Mouse (Mus musculus): Measurements from ENCODE around the gene Zbtb43. TPM values are rescaled to one million over a fixed set of nuclear protein-coding genes. Genes with fewer than 3 reads are reported as not detected.

Zbtb43 gene
- polyA plus RNA-seq, 1 experiment from 2014 or later, result 17.8 TPM

GRCm38 (mm10) chr2:33449119-33449873 is 19.1 kb downstream of the Zbtb43 start:
- peaks cover 12% of the 10 kb centered on the region for H3K4me1 ChIP-seq (replicated peaks; ENCODE audit: control insufficient read depth, insufficient read depth, low read length)
- no peak overlapping the region for H3K9ac ChIP-seq (ENCODE audit: low read length)
- 86% methylated on average over 22 of the region's 22 CpGs for WGBS
- H3K27ac ChIP-seq (ENCODE audit: low read length), result no peak overlapping the region
- ATAC-seq (ENCODE audit: low read depth), result no peak
- H3K4me2 ChIP-seq (ENCODE audit: low read depth, low read length), result no peak overlapping the region
- H3K9me3 ChIP-seq (ENCODE audit: control insufficient read depth, low read length), result no peaks in the 10 kb centered on the region
- H3K27me3 ChIP-seq (ENCODE audit: control insufficient read depth, insufficient read depth, low read depth, low read length), result no peaks in the 10 kb centered on the region
- peaks cover 13% of the 10 kb centered on the region for H3K36me3 ChIP-seq (ENCODE audit: control insufficient read depth, insufficient read depth, low read length)
- no peak overlapping the region for H3K4me3 ChIP-seq (ENCODE audit: low read length)

DNA sequence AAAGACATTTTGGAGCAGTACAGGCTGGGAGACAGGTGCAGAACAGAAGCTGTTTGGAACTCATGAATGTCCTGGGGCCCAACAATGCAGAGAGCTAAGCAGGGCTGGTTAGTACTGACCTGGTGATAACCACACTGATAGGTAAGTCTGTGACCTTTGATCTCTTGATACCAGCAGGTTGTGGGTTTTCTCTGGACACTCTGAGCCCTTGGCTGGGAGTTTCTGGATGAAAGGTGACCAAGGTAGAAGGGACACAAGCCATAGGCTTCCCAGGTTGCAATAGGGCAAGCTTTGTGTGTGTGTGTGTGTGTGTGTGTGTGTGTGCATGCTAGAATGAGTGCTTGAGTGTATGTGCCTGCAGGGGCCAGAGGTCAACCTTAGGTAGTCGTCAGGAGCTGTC is 21.6 kb downstream of the Zbtb43 start:
- H3K27me3 ChIP-seq (ENCODE audit: control insufficient read depth, insufficient read depth, low read depth, low read length), result no peaks in the 10 kb centered on the region
- 26% methylated on average over 1 of the region's 1 CpGs for WGBS
- H3K36me3 ChIP-seq (ENCODE audit: control insufficient read depth, insufficient read depth, low read length), result peaks cover 7% of the 10 kb centered on the region
- H3K4me3 ChIP-seq (ENCODE audit: low read length), result no peak overlapping the region
- no peak overlapping the region for H3K9ac ChIP-seq (ENCODE audit: low read length)
- no peaks in the 10 kb centered on the region for H3K9me3 ChIP-seq (ENCODE audit: control insufficient read depth, low read length)
- H3K4me1 ChIP-seq (replicated peaks; ENCODE audit: control insufficient read depth, insufficient read depth, low read length), result peaks cover 17% of the 10 kb centered on the region
- H3K27ac ChIP-seq (ENCODE audit: low read length), result no peak overlapping the region
- H3K4me2 ChIP-seq (ENCODE audit: low read depth, low read length), result no peak overlapping the region
- no peak for ATAC-seq (ENCODE audit: low read depth)

DNA sequence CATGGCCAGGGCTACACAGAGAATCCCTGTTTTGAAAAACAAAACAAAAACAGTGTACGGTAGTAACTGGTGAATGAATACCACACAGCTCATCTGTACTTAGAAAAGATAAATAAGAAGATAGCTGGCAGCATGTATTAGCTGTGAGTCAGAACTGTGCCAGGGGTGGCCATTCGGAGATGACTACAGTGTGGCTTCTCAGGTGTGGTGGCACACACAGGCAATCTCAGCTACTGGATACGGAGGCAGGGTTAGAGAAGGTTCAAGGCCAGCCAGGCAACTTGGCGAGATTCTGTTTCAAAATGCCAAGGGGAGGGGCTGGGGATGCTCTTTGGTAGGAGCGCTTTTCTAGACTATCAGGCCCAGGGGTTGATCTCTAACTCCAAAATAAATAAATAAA is 22.6 kb downstream of the Zbtb43 start:
- H3K4me3 ChIP-seq (ENCODE audit: low read length), result no peak overlapping the region
- no peaks in the 10 kb centered on the region for H3K9me3 ChIP-seq (ENCODE audit: control insufficient read depth, low read length)
- H3K27ac ChIP-seq (ENCODE audit: low read length), result no peak overlapping the region
- H3K4me1 ChIP-seq (replicated peaks; ENCODE audit: control insufficient read depth, insufficient read depth, low read length), result peaks cover 13% of the 10 kb centered on the region
- WGBS, result 76% methylated on average over 5 of the region's 5 CpGs
- no peak overlapping the region for H3K4me2 ChIP-seq (ENCODE audit: low read depth, low read length)
- peaks cover 7% of the 10 kb centered on the region for H3K36me3 ChIP-seq (ENCODE audit: control insufficient read depth, insufficient read depth, low read length)
- no peaks in the 10 kb centered on the region for H3K27me3 ChIP-seq (ENCODE audit: control insufficient read depth, insufficient read depth, low read depth, low read length)
- no peak overlapping the region for H3K9ac ChIP-seq (ENCODE audit: low read length)
- ATAC-seq (ENCODE audit: low read depth), result no peak

GRCm38 (mm10) chr2:33444862-33445261 is 23.5 kb downstream of the Zbtb43 start:
- no peaks in the 10 kb centered on the region for H3K27me3 ChIP-seq (ENCODE audit: control insufficient read depth, insufficient read depth, low read depth, low read length)
- no peak for ATAC-seq (ENCODE audit: low read depth)
- peaks cover 5% of the 10 kb centered on the region; the same call in 1 of the 2 replicates for H3K36me3 ChIP-seq (ENCODE audit: control insufficient read depth, insufficient read depth, low read length)
- H3K4me1 ChIP-seq (replicated peaks; ENCODE audit: control insufficient read depth, insufficient read depth, low read length), result peaks cover 13% of the 10 kb centered on the region
- no peak overlapping the region for H3K4me3 ChIP-seq (ENCODE audit: low read length)
- no peak overlapping the region for H3K4me2 ChIP-seq (ENCODE audit: low read depth, low read length)
- no peak overlapping the region for H3K9ac ChIP-seq (ENCODE audit: low read length)
- H3K27ac ChIP-seq (ENCODE audit: low read length), result peak overlapping the region; percentile 44
- H3K9me3 ChIP-seq (ENCODE audit: control insufficient read depth, low read length), result no peaks in the 10 kb centered on the region

GRCm38 (mm10) chr2:33444358-33444757 is 24.0 kb downstream of the Zbtb43 start:
- Histone ChIP-seq H3K4me1 (replicated peaks; ENCODE audit: control insufficient read depth, insufficient read depth, low read length) (peaks cover 13% of the 10 kb centered on the region), H3K4me2 (ENCODE audit: low read depth, low read length) (no peak overlapping the region), H3K36me3 (ENCODE audit: control insufficient read depth, insufficient read depth, low read length) (no peaks in the 10 kb centered on the region; the same call in 1 of the 2 replicates), H3K4me3 (ENCODE audit: low read length) (no peak overlapping the region), H3K27me3 (ENCODE audit: control insufficient read depth, insufficient read depth, low read depth, low read length) (no peaks in the 10 kb centered on the region), H3K27ac (ENCODE audit: low read length) (peak overlapping the region; percentile 44), H3K9ac (ENCODE audit: low read length) (no peak overlapping the region), H3K9me3 (ENCODE audit: control insufficient read depth, low read length) (no peaks in the 10 kb centered on the region)
- peak; percentile 89 for ATAC-seq (ENCODE audit: low read depth)
- WGBS, result 26% methylated on average over 5 of the region's 5 CpGs

DNA sequence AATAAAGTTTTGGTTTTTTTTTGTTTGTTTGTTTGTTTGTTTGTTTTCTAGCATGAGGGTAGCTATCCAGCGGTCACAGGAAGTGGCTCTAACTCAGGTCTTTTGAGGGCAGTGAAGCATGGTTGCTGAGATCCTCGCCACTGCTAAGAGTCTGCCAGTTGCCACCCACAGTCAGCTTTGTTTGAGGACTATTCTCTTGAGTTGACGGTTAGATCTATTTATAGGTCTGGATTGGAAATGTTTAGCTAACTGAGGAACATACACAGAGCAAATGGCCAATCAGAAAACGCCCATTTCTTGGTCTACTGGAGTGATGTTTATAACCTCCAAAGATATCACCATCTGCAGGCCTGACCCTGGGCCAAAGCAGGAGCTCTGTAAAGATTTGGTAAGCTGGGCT is 25.7 kb downstream of the Zbtb43 start:
- H3K27me3 ChIP-seq (ENCODE audit: control insufficient read depth, insufficient read depth, low read depth, low read length), result no peaks in the 10 kb centered on the region
- peaks cover 13% of the 10 kb centered on the region for H3K4me1 ChIP-seq (replicated peaks; ENCODE audit: control insufficient read depth, insufficient read depth, low read length)
- H3K9ac ChIP-seq (ENCODE audit: low read length), result no peak overlapping the region
- no peaks in the 10 kb centered on the region for H3K36me3 ChIP-seq (ENCODE audit: control insufficient read depth, insufficient read depth, low read length)
- no peaks in the 10 kb centered on the region for H3K9me3 ChIP-seq (ENCODE audit: control insufficient read depth, low read length)
- ATAC-seq (ENCODE audit: low read depth), result no peak
- H3K27ac ChIP-seq (ENCODE audit: low read length), result no peak overlapping the region
- 31% methylated on average over 4 of the region's 4 CpGs for WGBS
- H3K4me3 ChIP-seq (ENCODE audit: low read length), result no peak overlapping the region
- H3K4me2 ChIP-seq (ENCODE audit: low read depth, low read length), result no peak overlapping the region

DNA sequence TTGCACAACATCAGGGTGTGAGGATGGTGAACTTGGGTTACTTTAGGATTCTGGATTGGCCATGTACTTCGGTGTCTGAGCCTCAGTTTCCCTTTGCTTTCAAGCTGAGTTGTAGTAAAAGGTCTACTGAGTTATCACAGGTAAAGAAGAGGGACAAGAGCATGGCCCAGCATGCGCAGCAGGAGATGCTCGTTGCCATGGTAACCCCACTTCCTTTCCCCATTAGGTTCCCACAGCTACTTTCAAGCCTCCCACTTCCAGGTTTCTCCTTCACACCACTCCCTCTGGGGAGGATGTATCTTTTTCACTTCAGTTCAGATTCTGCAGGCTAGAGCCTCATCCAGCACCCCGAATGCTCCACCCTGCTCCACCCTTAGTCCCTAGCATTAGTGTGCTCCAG is 27.5 kb downstream of the Zbtb43 start:
- H3K4me3 ChIP-seq (ENCODE audit: low read length), result no peak overlapping the region
- no peak overlapping the region for H3K27ac ChIP-seq (ENCODE audit: low read length)
- H3K4me1 ChIP-seq (replicated peaks; ENCODE audit: control insufficient read depth, insufficient read depth, low read length), result peaks cover 21% of the 10 kb centered on the region
- no peak overlapping the region for H3K4me2 ChIP-seq (ENCODE audit: low read depth, low read length)
- 30% methylated on average over 4 of the region's 4 CpGs for WGBS
- no peaks in the 10 kb centered on the region for H3K9me3 ChIP-seq (ENCODE audit: control insufficient read depth, low read length)
- no peak overlapping the region for H3K9ac ChIP-seq (ENCODE audit: low read length)
- no peaks in the 10 kb centered on the region for H3K36me3 ChIP-seq (ENCODE audit: control insufficient read depth, insufficient read depth, low read length)
- no peaks in the 10 kb centered on the region for H3K27me3 ChIP-seq (ENCODE audit: control insufficient read depth, insufficient read depth, low read depth, low read length)
- no peak for ATAC-seq (ENCODE audit: low read depth)

DNA sequence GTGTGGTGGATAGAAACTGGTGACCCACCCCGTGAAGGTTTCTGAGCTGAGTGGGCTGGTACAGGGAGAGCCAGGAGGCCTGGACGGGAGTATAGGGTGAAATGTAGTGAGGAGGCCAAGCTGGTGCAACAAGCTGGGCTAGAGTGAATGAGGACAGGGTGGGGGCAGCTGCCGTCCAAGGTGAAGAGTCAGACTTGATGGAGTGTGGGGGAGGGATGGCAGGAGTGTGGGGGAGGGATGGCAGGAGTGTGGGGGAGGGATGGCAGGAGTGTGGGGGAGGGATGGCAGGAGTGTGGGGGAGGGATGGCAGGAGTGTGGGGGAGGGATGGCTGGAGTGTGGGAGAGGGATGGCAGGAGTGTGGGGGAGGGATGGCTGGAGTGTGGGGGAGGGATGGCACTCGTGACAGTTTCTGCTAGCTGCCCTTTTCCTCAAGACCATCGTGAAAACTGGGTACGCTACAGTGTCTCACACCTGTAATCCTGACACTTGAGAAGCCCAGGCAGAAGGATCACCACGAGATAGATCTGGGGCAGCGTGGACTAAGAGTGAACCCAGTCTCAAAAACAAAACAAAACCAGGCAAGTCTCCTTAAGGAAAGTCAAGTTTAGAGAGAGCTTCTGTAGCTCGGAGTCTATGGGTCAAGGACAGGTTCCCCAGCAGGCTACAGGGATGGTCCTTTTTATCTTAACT is 28.2 kb downstream of the Zbtb43 start:
- 20% methylated on average over 9 of the region's 9 CpGs for WGBS
- no peaks in the 10 kb centered on the region for H3K27me3 ChIP-seq (ENCODE audit: control insufficient read depth, insufficient read depth, low read depth, low read length)
- H3K4me3 ChIP-seq (ENCODE audit: low read length), result no peak overlapping the region
- H3K9ac ChIP-seq (ENCODE audit: low read length), result no peak overlapping the region
- no peaks in the 10 kb centered on the region for H3K9me3 ChIP-seq (ENCODE audit: control insufficient read depth, low read length)
- no peak for ATAC-seq (ENCODE audit: low read depth)
- H3K27ac ChIP-seq (ENCODE audit: low read length), result no peak overlapping the region
- H3K4me2 ChIP-seq (ENCODE audit: low read depth, low read length), result no peak overlapping the region
- no peaks in the 10 kb centered on the region for H3K36me3 ChIP-seq (ENCODE audit: control insufficient read depth, insufficient read depth, low read length)
- peaks cover 27% of the 10 kb centered on the region for H3K4me1 ChIP-seq (replicated peaks; ENCODE audit: control insufficient read depth, insufficient read depth, low read length)

DNA sequence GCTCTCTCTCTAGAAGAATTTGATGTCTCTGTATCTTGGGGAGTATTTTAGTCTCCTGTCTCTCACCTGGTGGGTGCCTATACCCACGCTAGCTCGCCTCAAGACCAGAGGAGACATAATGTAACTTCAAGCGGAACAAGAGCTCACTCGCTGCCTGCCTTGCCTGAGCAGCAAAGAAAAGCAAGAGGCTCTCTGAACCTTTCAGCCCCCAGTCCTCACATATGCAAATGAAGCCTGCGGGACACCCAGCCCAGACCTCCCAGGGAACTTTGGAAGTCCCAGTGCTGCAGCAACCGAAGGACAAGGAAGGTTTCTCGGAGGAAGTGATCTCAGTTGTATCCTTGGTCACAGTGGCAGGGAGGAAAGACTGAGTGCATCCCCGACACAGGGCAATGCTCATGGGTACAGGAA is 28.9 kb downstream of the Zbtb43 start:
- Histone ChIP-seq H3K4me1 (replicated peaks; ENCODE audit: control insufficient read depth, insufficient read depth, low read length) (peaks cover 21% of the 10 kb centered on the region), H3K4me2 (ENCODE audit: low read depth, low read length) (no peak overlapping the region)

More for the DNA sequence above, 28.9 kb downstream of the Zbtb43 start:
- Histone ChIP-seq H3K4me3 (ENCODE audit: low read length) (no peak overlapping the region), H3K9me3 (ENCODE audit: control insufficient read depth, low read length) (no peaks in the 10 kb centered on the region), H3K36me3 (ENCODE audit: control insufficient read depth, insufficient read depth, low read length) (no peaks in the 10 kb centered on the region), H3K27ac (ENCODE audit: low read length) (no peak overlapping the region), H3K9ac (ENCODE audit: low read length) (no peak overlapping the region), H3K27me3 (ENCODE audit: control insufficient read depth, insufficient read depth, low read depth, low read length) (no peaks in the 10 kb centered on the region)
- ATAC-seq (ENCODE audit: low read depth), result no peak
- 22% methylated on average over 8 of the region's 8 CpGs for WGBS
